Mouse (Mus musculus) embryonic facial prominence, embryonic 14.5 days (tissue): ENCODE measurements around the gene Dnaic1. TPM values are rescaled to one million over a fixed set of nuclear protein-coding genes. Genes with fewer than 3 reads are reported as not detected.
"Not testable (repeated sequence)": the region's sequence is repeated elsewhere in the genome, so short reads cannot be mapped to it uniquely, and the experiment has no call there.

Experiments used
- ATAC-seq: fragments of 200-750 bp; cut with Nextera tagmentation; 2 replicates; pipeline ENCODE4 v1.8.0; 2017; ENCODE audit warnings: low read depth, moderate number of reproducible peaks, moderate TSS enrichment
- DNase-seq: peaks from one replicate; pipeline ENCODE4 v3.0.0-alpha.2; 2015; ENCODE audit warnings: low spot score
- H3K27ac ChIP-seq: fragments of 300-500 bp; sonication (generic); replicated peaks from 2 replicates; pipeline ENCODE4 v1.5.1; 2014; ENCODE audit warnings: low read depth, mild to moderate bottlenecking, low read length, moderate library complexity
- H3K27me3 ChIP-seq: fragments of 300-500 bp; sonication (generic); replicated peaks from 2 replicates; pipeline ENCODE4 v1.6.1; 2014; ENCODE audit warnings: low read length; ENCODE audit not compliant: control insufficient read depth, insufficient read depth
- H3K36me3 ChIP-seq: fragments of 300-500 bp; sonication (generic); 2 replicates; pipeline ENCODE4 v1.6.1; 2014; ENCODE audit warnings: low read length, mixed read lengths; ENCODE audit not compliant: control insufficient read depth, insufficient read depth
- H3K4me1 ChIP-seq: fragments of 300-500 bp; sonication (generic); 2 replicates; pipeline ENCODE4 v1.6.1; 2014; ENCODE audit warnings: antibody characterized with exemption, low read length; ENCODE audit not compliant: control insufficient read depth, insufficient read depth
- H3K4me2 ChIP-seq: fragments of 300-500 bp; sonication (generic); 2 replicates; pipeline ENCODE4 v1.6.1; 2014; ENCODE audit warnings: low read depth, mild to moderate bottlenecking, low read length, moderate library complexity, mixed read lengths
- H3K4me3 ChIP-seq: fragments of 300-500 bp; sonication (generic); 2 replicates; pipeline ENCODE4 v1.5.1; 2014; ENCODE audit warnings: low read depth, mild to moderate bottlenecking, low read length
- H3K9ac ChIP-seq: fragments of 300-500 bp; sonication (generic); 2 replicates; pipeline ENCODE4 v1.6.1; 2014; ENCODE audit warnings: low read depth, mild to moderate bottlenecking, low read length, moderate library complexity, mixed read lengths
- H3K9me3 ChIP-seq: fragments of 300-500 bp; sonication (generic); 2 replicates; pipeline ENCODE4 v1.6.1; 2016; ENCODE audit warnings: low read length; ENCODE audit not compliant: control insufficient read depth
- WGBS: fragments of 180-500 bp; shearing (Covaris S2); extraction: QIAGEN DNeasy Blood & Tissue Kit; methylation state at CpG from one replicate; pipeline ENCODE4 v1.1.7; 2014; 5-methylcytosine and 5-hydroxymethylcytosine counted together
- polyA plus RNA-seq: library from polyadenylated mRNA; unstranded; fragments of >200 nt; fragmentation: Nextera tagmentation; extraction: Ambion mirVana; gene quantifications from 2 replicates; pipeline ENCODE4 v1.2.1, GENCODE M21; 2014

The Dnaic1 gene
- polyA plus RNA-seq, 1 experiment from 2014 or later: 3.7 TPM

- 66% methylated on average over 6 of the region's 6 CpGs for WGBS
- Histone ChIP-seq H3K9me3 (no peaks in the 10 kb centered on the region), H3K9ac (0 out of 2 replicates have a peak overlapping the region, but pooled peaks have one; percentile 31), H3K4me1 (peaks cover 31% of the 10 kb centered on the region), H3K36me3 (no peaks in the 10 kb centered on the region), H3K27ac (no peak overlapping the region), H3K4me2 (no peak overlapping the region), H3K4me3 (no peak overlapping the region), H3K27me3 (no peaks in the 10 kb centered on the region)
- ATAC-seq (no peak), DNase-seq (no peak)
Observed at GRCm38 (mm10) chr4:41678863-41679262, 109.3 kb downstream of the Dnaic1 start.

DNA sequence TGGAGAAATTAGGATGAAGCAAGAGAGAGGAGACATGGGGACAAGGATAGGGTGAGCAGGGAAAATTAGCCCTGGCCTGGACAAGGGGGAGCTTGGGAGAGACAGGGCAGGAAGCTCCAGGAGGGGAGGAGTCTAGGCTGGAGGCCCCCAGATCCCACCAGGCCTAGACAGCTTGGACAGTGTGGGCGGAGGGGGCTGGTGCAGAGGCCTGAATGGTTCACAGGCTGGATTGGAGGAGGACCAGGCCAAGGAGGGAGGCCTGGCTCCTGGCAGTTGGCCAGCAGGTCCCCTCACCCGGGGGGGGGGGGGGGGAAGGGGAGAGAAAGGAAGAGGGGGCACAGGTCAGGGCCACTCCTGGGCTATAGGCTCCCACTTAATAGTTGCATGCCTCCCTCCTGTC is 109.7 kb downstream of the Dnaic1 start:
- Histone ChIP-seq H3K4me1 (peaks cover 31% of the 10 kb centered on the region), H3K9me3 (no peaks in the 10 kb centered on the region), H3K27ac (no peak overlapping the region), H3K27me3 (no peaks in the 10 kb centered on the region), H3K36me3 (no peaks in the 10 kb centered on the region), H3K4me2 (no peak overlapping the region), H3K4me3 (no peak overlapping the region), H3K9ac (peak overlapping the region; percentile 31; the same call in 1 of the 2 replicates)
- WGBS: 63% methylated on average over 1 of the region's 2 CpGs
- ATAC-seq: no peak
- DNase-seq: peak; percentile 25

DNA sequence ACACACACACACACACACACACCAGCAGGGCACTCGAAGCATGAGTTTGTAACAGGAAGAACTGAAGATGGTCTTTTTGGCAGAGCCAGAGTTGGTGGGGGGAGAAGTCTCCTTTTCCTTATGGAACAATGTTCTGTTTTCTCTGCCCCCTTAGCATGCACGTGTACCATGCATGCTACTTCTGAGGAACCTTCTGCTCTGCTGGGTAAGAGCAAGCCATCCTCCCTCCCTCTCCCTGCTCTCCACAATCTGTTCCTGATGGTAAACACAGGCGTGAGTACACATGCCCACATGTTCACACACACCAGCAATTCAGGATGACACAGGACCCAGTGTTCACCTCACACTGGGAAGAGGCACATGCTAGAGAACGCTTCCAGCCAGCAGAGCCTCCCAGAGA is 111.6 kb downstream of the Dnaic1 start:
- H3K4me3 ChIP-seq: no peak overlapping the region
- H3K4me2 ChIP-seq: no peak overlapping the region
- no peak overlapping the region for H3K9ac ChIP-seq
- no peaks in the 10 kb centered on the region for H3K27me3 ChIP-seq
- DNase-seq: no peak
- WGBS: 31% methylated on average over 4 of the region's 4 CpGs
- no peaks in the 10 kb centered on the region for H3K9me3 ChIP-seq
- H3K4me1 ChIP-seq: peaks cover 27% of the 10 kb centered on the region
- H3K27ac ChIP-seq: no peak overlapping the region
- H3K36me3 ChIP-seq: no peaks in the 10 kb centered on the region
- ATAC-seq: no peak

DNA sequence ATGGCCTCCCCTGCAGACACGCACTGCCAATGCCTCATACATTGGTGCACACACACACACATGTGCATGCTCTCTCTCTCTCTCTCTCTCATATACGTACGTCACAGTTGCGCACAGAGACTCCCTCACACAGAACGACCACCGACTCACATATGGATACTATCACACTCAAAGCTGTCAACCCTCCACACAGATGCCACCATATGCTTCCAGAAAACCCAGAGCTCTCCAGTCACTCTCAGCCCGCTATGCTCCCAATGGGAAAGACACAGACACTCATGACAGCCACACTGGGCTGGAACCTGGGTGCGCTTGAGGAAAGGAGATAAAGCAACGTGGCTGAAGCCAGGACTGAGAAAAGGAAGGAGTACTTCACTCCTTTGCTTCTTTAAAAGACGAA is 112.4 kb downstream of the Dnaic1 start:
- 54% methylated on average over 10 of the region's 10 CpGs for WGBS
- Histone ChIP-seq H3K9ac (no peak overlapping the region), H3K36me3 (no peaks in the 10 kb centered on the region), H3K9me3 (no peaks in the 10 kb centered on the region), H3K4me1 (peaks cover 19% of the 10 kb centered on the region), H3K27me3 (no peaks in the 10 kb centered on the region), H3K27ac (no peak overlapping the region), H3K4me2 (no peak overlapping the region), H3K4me3 (no peak overlapping the region)
- ATAC-seq: no peak
- DNase-seq: no peak

DNA sequence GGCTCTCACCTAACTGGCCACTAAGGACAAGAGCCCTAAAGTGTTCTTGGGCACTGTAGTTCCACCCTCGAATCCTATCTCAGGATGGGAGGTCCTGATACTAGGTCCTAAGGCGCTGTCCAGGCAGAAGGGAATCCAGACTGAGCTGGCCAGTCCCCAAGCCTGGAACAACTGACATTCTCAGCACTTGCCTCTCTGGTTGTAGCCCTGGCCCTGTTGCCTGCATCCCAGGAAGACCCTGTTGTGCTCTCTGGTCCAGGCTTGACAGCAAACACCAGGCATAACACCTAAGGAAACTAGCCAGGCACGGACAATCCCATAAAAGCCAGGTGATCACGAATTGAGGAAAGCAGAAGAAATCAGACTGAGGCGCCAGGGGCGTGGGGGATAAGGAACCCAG is 113.2 kb downstream of the Dnaic1 start:
- Histone ChIP-seq H3K36me3 (no peaks in the 10 kb centered on the region), H3K4me2 (no peak overlapping the region)
- no peak for DNase-seq

GRCm38 (mm10) chr4:41683303-41683702 is 113.7 kb downstream of the Dnaic1 start:
- H3K4me1 ChIP-seq: peaks cover 11% of the 10 kb centered on the region
- not testable (repeated sequence) for H3K9me3 ChIP-seq, H3K9ac ChIP-seq, DNase-seq, H3K27ac ChIP-seq, H3K36me3 ChIP-seq, H3K27me3 ChIP-seq
- peak overlapping the region; percentile 20; the same call in 1 of the 2 replicates for H3K4me3 ChIP-seq
- WGBS: 0% methylated on average over 1 of the region's 27 CpGs
- peak overlapping the region; percentile 34; the same call in 1 of the 2 replicates for H3K4me2 ChIP-seq
- ATAC-seq: peak; percentile 60

More for the DNA sequence above, 113.2 kb downstream of the Dnaic1 start:
- 0 out of 2 replicates have a peak overlapping the region, but pooled peaks have one; percentile 24 for H3K27ac ChIP-seq
- no peak overlapping the region for H3K4me3 ChIP-seq
- peaks cover 11% of the 10 kb centered on the region for H3K4me1 ChIP-seq
- no peak for ATAC-seq
- WGBS: 30% methylated on average over 6 of the region's 6 CpGs
- no peaks in the 10 kb centered on the region for H3K27me3 ChIP-seq
- no peaks in the 10 kb centered on the region for H3K9me3 ChIP-seq
- H3K9ac ChIP-seq: no peak overlapping the region

DNA sequence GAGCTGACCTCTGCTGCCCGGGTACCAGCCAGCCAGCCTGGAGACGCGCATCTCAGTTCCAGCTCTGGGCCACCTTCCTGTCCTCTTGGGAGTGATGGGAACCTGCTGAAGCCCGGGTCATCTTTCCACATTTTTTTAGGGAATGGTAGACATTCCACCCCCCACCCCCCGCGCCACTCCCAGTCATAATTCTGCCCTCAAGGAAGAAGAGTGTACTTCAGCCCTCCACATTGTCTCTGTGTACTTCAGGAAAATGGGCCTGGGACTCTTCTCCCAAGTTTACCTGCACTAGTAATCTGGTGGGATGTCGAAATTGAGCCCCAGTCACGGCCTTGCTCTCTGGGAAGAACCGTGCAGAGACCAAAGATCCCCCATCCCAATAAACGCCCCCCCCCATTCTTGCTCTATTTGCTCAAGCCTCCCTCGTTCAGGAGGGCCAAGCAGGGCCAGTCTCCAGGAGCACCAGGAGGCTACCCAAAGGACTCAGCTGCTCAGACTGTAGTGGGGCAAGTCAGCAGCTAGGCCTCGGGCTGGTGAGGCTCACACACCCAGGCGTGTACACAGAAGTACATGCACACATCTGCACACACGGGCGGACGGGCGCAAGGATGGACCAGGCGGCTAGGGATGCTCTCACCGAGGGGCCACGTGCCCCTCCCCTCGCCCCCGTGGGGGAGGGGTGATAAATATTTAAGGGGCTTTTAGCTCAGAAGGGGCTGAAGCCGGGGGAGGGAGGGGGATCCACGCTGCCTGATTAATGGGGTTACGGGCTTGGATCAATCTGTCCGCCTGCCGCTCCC is 114.8 kb downstream of the Dnaic1 start:
- Histone ChIP-seq H3K4me1 (peaks cover 11% of the 10 kb centered on the region), H3K4me2 (peak overlapping the region; percentile 46), H3K4me3 (peak overlapping the region; percentile 21; the same call in 1 of the 2 replicates)
- WGBS: 10% methylated on average over 16 of the region's 27 CpGs
- not testable (repeated sequence) for H3K36me3 ChIP-seq, H3K27ac ChIP-seq, H3K9ac ChIP-seq, H3K9me3 ChIP-seq, H3K27me3 ChIP-seq, DNase-seq
- peak; percentile 6; the same call in 1 of the 2 replicates for ATAC-seq

- H3K36me3 ChIP-seq, H3K4me3 ChIP-seq, H3K27me3 ChIP-seq, H3K27ac ChIP-seq, DNase-seq, H3K9ac ChIP-seq, H3K9me3 ChIP-seq: not testable (repeated sequence)
- WGBS: 6% methylated on average over 14 of the region's 14 CpGs
- Histone ChIP-seq H3K4me2 (peak overlapping the region; percentile 18; the same call in 1 of the 2 replicates), H3K4me1 (peaks cover 11% of the 10 kb centered on the region; the same call in 1 of the 2 replicates)
- ATAC-seq: peak; percentile 2; the same call in 1 of the 2 replicates
Observed at GRCm38 (mm10) chr4:41684931-41685453, 115.4 kb downstream of the Dnaic1 start.
